8 mouse cellular contexts compared by ENCODE assay signal in the genomic region with DNA sequence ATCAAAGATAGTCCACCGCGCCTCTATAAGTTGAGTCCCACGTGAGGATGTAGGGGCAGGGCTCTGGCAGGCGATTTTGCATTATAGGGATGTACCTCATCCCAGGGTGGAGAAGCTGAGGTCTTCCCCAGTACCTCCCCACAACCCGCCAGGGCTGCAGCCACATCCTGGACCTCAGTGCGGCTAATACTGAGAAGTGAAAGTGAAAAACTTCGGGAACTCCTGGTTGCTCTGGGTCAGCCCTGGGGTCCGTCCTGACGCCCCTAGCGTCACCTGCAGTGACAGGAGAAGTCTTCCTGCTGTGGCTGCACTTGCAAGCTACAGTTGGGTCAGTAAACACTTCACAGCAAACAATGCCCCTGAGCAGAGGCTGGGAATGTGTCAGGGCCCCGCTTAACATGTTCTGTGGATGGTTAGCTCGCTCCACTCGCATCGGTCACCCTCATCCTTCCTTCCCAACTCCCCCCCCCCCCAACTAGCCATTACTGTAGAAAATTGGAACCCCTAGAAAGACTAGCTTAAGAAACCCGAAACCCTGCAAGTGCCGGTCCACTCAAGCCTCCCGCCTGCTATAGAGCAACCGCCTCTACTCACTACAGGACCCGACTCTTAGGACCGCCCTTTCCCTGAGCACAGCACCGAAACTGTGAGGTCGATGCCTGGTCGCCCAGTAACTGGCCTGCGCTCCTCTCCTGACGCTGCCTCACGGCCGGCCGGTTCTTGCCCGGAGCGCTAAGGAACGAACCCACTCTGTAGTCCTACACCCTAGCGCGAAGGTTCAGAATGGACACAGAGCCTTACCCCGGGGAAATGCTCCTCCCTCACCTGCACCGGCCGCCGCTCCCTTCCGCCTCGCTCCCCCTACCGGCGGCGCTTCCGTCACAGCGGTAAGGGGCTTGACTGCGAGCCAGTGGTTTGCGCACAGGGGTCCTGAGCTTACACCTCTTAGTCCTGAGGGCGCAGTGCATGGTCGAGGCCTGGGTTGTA. TPM values are rescaled to one million over a fixed set of nuclear protein-coding genes. Genes with fewer than 3 reads are reported as not detected.
DNase-seq lines count a peak whose midpoint lies in the region; ATAC-seq lines count a peak whose summit lies in the region.

A gene (minus strand): TSS at position 868 of the 987 bp plus-strand sequence.

- no peaks in the 10 kb centered on the region for H3K9me3 ChIP-seq in heart, embryonic 15.5 days (replicated peaks)
- H3K9me3 ChIP-seq in hindbrain, embryonic 10.5 days = no peaks in the 10 kb centered on the region
- no peaks in the 10 kb centered on the region for H3K9me3 ChIP-seq in liver, embryonic 16.5 days (replicated peaks; ENCODE audit: control insufficient read depth, low read length)
- no peaks in the 10 kb centered on the region for H3K9me3 ChIP-seq in stomach, embryonic 15.5 days

- H3K36me3 ChIP-seq in heart, embryonic 15.5 days = no peaks in the 10 kb centered on the region
- H3K36me3 ChIP-seq in hindbrain, embryonic 10.5 days = no peaks in the 10 kb centered on the region
- H3K36me3 ChIP-seq in liver, embryonic 16.5 days (ENCODE audit: control insufficient read depth, insufficient read depth) = no peaks in the 10 kb centered on the region
- no peaks in the 10 kb centered on the region for H3K36me3 ChIP-seq in stomach, embryonic 15.5 days

- peaks cover 94% of the 10 kb centered on the region for H3K27me3 ChIP-seq in heart, embryonic 15.5 days
- H3K27me3 ChIP-seq in hindbrain, embryonic 10.5 days (ENCODE audit: insufficient read depth, poor library complexity, severe bottlenecking) = peaks cover 99% of the 10 kb centered on the region
- peaks cover 83% of the 10 kb centered on the region for H3K27me3 ChIP-seq in liver, embryonic 16.5 days (ENCODE audit: control insufficient read depth, insufficient read depth, low read depth, low read length)
- peaks cover 80% of the 10 kb centered on the region for H3K27me3 ChIP-seq in stomach, embryonic 15.5 days (replicated peaks)

- H3K4me2 ChIP-seq in heart, embryonic 15.5 days = peak within 1 kb of the TSS; percentile 64
- H3K4me2 ChIP-seq in liver, embryonic 16.5 days (ENCODE audit: low read depth, low read length) = peak within 1 kb of the TSS; percentile 59
- peak within 1 kb of the TSS; percentile 69 for H3K4me2 ChIP-seq in stomach, embryonic 15.5 days

- H3K4me1 ChIP-seq in heart, embryonic 15.5 days (replicated peaks) = peaks cover 53% of the 10 kb centered on the region
- peaks cover 64% of the 10 kb centered on the region for H3K4me1 ChIP-seq in hindbrain, embryonic 10.5 days (replicated peaks)
- H3K4me1 ChIP-seq in liver, embryonic 16.5 days (ENCODE audit: control insufficient read depth, low read depth, low read length) = peaks cover 8% of the 10 kb centered on the region
- H3K4me1 ChIP-seq in stomach, embryonic 15.5 days = peaks cover 42% of the 10 kb centered on the region

- 0 out of 2 replicates have a peak within 1 kb of the TSS, but pooled peaks have one; percentile 12 for H3K9ac ChIP-seq in heart, embryonic 15.5 days
- no peak within 1 kb of the TSS for H3K9ac ChIP-seq in liver, embryonic 16.5 days (ENCODE audit: low read depth, low read length)
- peak within 1 kb of the TSS; percentile 9; the same call in 1 of the 2 replicates for H3K9ac ChIP-seq in stomach, embryonic 15.5 days

- no peak for DNase-seq in heart, adult 9 months (ENCODE audit: low spot score in 2 of 2)
- DNase-seq in R1 (ENCODE audit: low read depth, low spot score) = peak; percentile 58
- peak; percentile 51 for DNase-seq in hindbrain, embryonic 10.5 days (ENCODE audit: low spot score)
- DNase-seq in cerebellum, adult 11 months = no peak
- no peak for DNase-seq in cerebellum, adult 11-12 months

- no peak for ATAC-seq in heart, embryonic 15.5 days (replicated peaks; ENCODE audit: insufficient number of reproducible peaks, insufficient read depth, low FRiP score, low read depth)
- no peak for ATAC-seq in liver, embryonic 16.5 days (ENCODE audit: low read depth)
- peak; percentile 12; the same call in 1 of the 2 replicates for ATAC-seq in stomach, embryonic 15.5 days (ENCODE audit: insufficient read depth, low FRiP score, low read depth)

- WGBS in heart, embryonic 15.5 days = 6% methylated on average over 48 of the region's 48 CpGs
- 2% methylated on average over 48 of the region's 48 CpGs for WGBS in hindbrain, embryonic 10.5 days
- WGBS in liver, embryonic 16.5 days (ENCODE audit: insufficient replicate concordance) = 2% methylated on average over 48 of the region's 48 CpGs
- 5% methylated on average over 48 of the region's 48 CpGs for WGBS in stomach, embryonic 15.5 days

- H3K4me3 ChIP-seq in heart, embryonic 15.5 days = peak within 1 kb of the TSS; percentile 41
- peak within 1 kb of the TSS; percentile 42 for H3K4me3 ChIP-seq in hindbrain, embryonic 10.5 days
- peak within 1 kb of the TSS; percentile 53 for H3K4me3 ChIP-seq in liver, embryonic 16.5 days (ENCODE audit: low read depth, low read length)
- H3K4me3 ChIP-seq in stomach, embryonic 15.5 days (replicated peaks) = peak within 1 kb of the TSS; percentile 36

- H3K27ac ChIP-seq in heart, embryonic 15.5 days = no peak within 1 kb of the TSS
- peak within 1 kb of the TSS; percentile 53 for H3K27ac ChIP-seq in hindbrain, embryonic 10.5 days
- H3K27ac ChIP-seq in liver, embryonic 16.5 days (ENCODE audit: low read length) = no peak within 1 kb of the TSS
- no peak within 1 kb of the TSS for H3K27ac ChIP-seq in stomach, embryonic 15.5 days

RNA-seq across cellular contexts. Expression of the gene that starts here (rescaled TPM):
- 0.66 and 1.5 TPM in 2 replicates for polyA plus RNA-seq in heart, embryonic 15.5 days (2015; fragmentation: Nextera tagmentation; extraction: Ambion mirVana)
- 11.3 and 15.3 TPM in 2 replicates for polyA plus RNA-seq in hindbrain, embryonic 10.5 days (2016; fragmentation: Nextera tagmentation; extraction: Ambion mirVana)
- polyA plus RNA-seq in liver, embryonic 16.5 days (2015; fragmentation: Nextera tagmentation; extraction: Ambion mirVana) = 0.07 TPM in 1 of 2 replicates, not detected in the other
- polyA plus RNA-seq in stomach, embryonic 15.5 days (2015; fragmentation: Nextera tagmentation; extraction: Ambion mirVana) = 0.85 and 1.1 TPM in 2 replicates

Comparison
In these comparisons a context has a peak if more than half of its experiments do, and no peak if none do; other contexts are left out.
1. DNase-seq: peak in R1 (single experiment) and hindbrain, embryonic 10.5 days (single experiment); none in heart, adult 9 months (0 of 2), cerebellum, adult 11 months (single experiment) and cerebellum, adult 11-12 months (single experiment).
2. Peak in every context shown above with its lines, with median percentiles within 50 percentile points of each other: H3K4me2 ChIP-seq and H3K4me3 ChIP-seq.